Mouse (Mus musculus) heart, postnatal 0 days (tissue): ENCODE data around the gene Fxn.

Source experiments
- CTCF ChIP-seq: IDR thresholded peaks from 2 replicates; pipeline ENCODE4 v1.5.1; 2016; ENCODE audit warnings: antibody characterized with exemption, control low read depth, low read depth
- EP300 ChIP-seq: IDR thresholded peaks from 2 replicates; pipeline ENCODE4 v1.6.1; 2016; ENCODE audit warnings: antibody characterized with exemption, low read depth

DNA sequence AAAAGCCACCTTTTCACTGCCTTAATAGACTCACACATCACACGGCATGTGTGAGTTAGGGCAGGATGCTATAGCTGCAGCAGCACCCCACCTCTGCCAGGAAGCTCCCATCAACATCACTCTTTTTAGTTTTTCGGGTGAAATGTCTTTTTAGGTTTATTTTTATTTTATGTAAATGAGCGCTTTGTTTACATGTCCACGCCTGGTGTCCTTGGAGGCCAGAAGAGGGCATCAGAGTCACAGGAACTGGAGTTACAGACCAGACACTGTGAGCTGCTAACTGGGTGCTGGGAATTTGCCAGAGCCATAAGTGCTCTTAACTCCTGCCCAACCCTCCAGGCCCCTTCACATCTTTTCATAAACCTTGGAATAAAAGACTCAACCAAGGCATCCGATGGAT is 25.9 kb upstream of the Fxn start:
- TF ChIP-seq EP300 = no peak
- 0 out of 2 replicates have a peak, but pooled peaks have one; percentile 5 for TF ChIP-seq CTCF
